Mouse (Mus musculus): ENCODE measurements around the gene Nek6. TPM values are rescaled to one million over a fixed set of nuclear protein-coding genes. Genes with fewer than 3 reads are reported as not detected.
A peak's percentile ranks its signal among the peaks of the same experiment; 100 is the strongest.

Gene Nek6
- total and polyA plus RNA-seq, 3 experiments: 3.7 to 5.4 TPM; not detected in 1

DNA sequence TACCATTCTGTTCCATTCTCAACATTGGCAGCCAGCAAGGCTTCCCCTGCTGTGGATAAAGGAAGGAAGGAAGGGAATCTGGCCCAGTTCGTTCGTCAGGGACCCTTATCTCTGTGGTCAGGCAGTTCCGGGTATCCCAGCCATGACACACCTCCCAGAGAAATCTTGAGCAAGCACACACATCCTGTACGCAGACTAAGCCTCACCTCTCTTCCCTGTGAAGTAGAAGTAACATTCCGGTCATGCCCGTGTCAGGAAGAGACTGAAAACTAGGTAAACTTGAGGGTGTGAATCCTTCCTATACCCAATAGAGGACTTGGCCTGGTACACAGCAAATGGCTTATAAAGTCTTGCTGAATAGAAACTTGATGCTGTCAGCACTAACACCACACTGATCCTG is 21.9 kb downstream of the Nek6 start (continued):
- TF ChIP-seq BHLHE40 (IDR thresholded peaks at IDR 0.05; ENCODE audit: borderline replicate concordance, low read depth, low read length): no peak

GRCm38 (mm10) chr2:38533767-38534166 is 22.3 kb downstream of the Nek6 start:
- DNase-seq (ENCODE audit: low read depth, low spot score): peak; percentile 15
- H3K9me3 ChIP-seq (replicated peaks; ENCODE audit: insufficient read depth, low read length): no peaks in the 10 kb centered on the region
- peaks cover 0 to 60% of the 10 kb centered on the region in 2 experiments; a peak in 3 of 4 replicates for H3K4me1 ChIP-seq (ENCODE audit: control insufficient read depth in 1 of 2, insufficient read depth in 2 of 2, low read length in 2 of 2)
- H3K27me3 ChIP-seq (ENCODE audit: control insufficient read depth in 1 of 2, insufficient read depth in 2 of 2, low read length in 2 of 2): no peaks in the 10 kb centered on the region
- no peaks in the 10 kb centered on the region for H3K79me2 ChIP-seq (ENCODE audit: control insufficient read depth, insufficient read depth, low read length, poor library complexity)
- TF ChIP-seq E2F4 (IDR thresholded peaks at IDR 0.05; ENCODE audit: borderline replicate concordance, low read depth, low read length) (no peak), TBP (IDR thresholded peaks at IDR 0.05; ENCODE audit: low read depth, low read length) (no peak), EP300 (IDR thresholded peaks at IDR 0.05; ENCODE audit: low read depth in 1 of 2, low read length in 2 of 2) (no peak), USF2 (IDR thresholded peaks at IDR 0.05; ENCODE audit: borderline replicate concordance in 1 of 2, insufficient read depth in 1 of 2, low read depth in 1 of 2, low read length in 2 of 2) (no peak), ZNF384 (IDR thresholded peaks at IDR 0.05; ENCODE audit: low read depth, low read length) (no peak), HCFC1 (IDR thresholded peaks at IDR 0.05; ENCODE audit: low read depth, low read length) (no peak), NELFE (IDR thresholded peaks at IDR 0.05; ENCODE audit: low read depth, low read length) (no peak), TAL1 (IDR thresholded peaks at IDR 0.05; ENCODE audit: low read length) (no peak), MXI1 (IDR thresholded peaks at IDR 0.05; ENCODE audit: low read depth, low read length) (no peak), CTCF (IDR thresholded peaks at IDR 0.05 in 2 of 3, conservative IDR thresholded peaks at IDR 0.05 in 1 of 3; ENCODE audit: control insufficient read depth in 1 of 3, insufficient read depth in 1 of 3, low read depth in 2 of 3, low read length in 3 of 3, poor library complexity in 1 of 3, severe bottlenecking in 1 of 3) (no peak), TCF12 (IDR thresholded peaks at IDR 0.05; ENCODE audit: low read depth, low read length) (no peak), POLR2A (IDR thresholded peaks at IDR 0.05; ENCODE audit: control insufficient read depth in 1 of 2, insufficient read depth in 1 of 2, low read depth in 1 of 2, low read length in 2 of 2, poor library complexity in 1 of 2) (no peak), POLR2AphosphoS2 (IDR thresholded peaks at IDR 0.05; ENCODE audit: low read length) (no peak), ELF1 (IDR thresholded peaks at IDR 0.05; ENCODE audit: low read depth, low read length) (no peak), ZKSCAN1 (IDR thresholded peaks at IDR 0.05; ENCODE audit: low read depth, low read length) (no peak), UBTF (IDR thresholded peaks at IDR 0.05; ENCODE audit: borderline replicate concordance, insufficient read depth, low read depth, low read length) (no peak)
- no peak overlapping the region for H3K4me3 ChIP-seq (ENCODE audit: control insufficient read depth in 1 of 2, insufficient read depth in 1 of 2, low read depth in 2 of 2, low read length in 2 of 2)
- H3K9ac ChIP-seq (ENCODE audit: control insufficient read depth, low read depth, low read length, poor library complexity, severe bottlenecking): peak overlapping the region; percentile 4; the same call in 1 of the 2 replicates
- peaks cover 0 to 41% of the 10 kb centered on the region in 2 experiments; a peak in 2 of 4 replicates for H3K36me3 ChIP-seq (ENCODE audit: control insufficient read depth in 1 of 2, insufficient read depth in 2 of 2, low read length in 2 of 2)
- peak overlapping the region; percentile 20; the same call in 1 of the 2 replicates for H3K27ac ChIP-seq (ENCODE audit: control insufficient read depth, low read depth, low read length)

DNA sequence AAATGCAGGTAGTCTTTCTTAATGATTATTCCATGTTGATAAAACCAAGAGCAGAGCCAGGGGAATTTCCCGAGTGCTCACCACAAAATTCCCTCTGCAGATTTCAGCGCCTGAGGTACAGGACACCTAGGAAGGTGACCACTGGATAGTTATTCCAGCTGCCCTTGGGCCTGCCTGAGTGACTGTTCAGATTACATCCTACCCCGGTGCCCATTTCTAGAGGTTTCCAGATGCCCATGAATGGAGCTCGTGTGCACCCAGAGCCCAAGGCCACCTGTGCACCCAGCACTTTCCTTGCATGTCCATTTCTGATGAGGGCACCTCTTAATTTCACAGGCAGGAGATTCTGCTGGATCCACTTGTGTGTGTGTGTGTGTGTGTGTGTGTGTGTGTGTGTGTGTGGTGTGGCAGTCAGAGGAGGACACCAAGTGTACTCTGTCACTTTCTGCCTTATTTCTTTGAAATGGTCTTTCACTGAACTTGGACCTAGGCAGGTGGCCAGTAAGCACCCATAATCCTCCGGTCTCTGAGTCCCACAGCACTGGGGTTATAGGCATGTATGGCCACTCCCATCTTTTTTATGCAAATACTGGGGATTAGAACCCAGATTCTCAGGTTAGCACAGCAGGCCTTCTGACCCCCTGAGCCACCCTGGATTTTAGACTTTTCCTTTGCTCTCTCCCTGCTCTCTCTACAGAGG is 22.9 kb downstream of the Nek6 start:
- Histone ChIP-seq H3K4me3 (ENCODE audit: control insufficient read depth in 1 of 2, insufficient read depth in 1 of 2, low read depth in 2 of 2, low read length in 2 of 2) (no peak overlapping the region), H3K27ac (ENCODE audit: control insufficient read depth, low read depth, low read length) (no peak overlapping the region), H3K9ac (ENCODE audit: control insufficient read depth, low read depth, low read length, poor library complexity, severe bottlenecking) (no peak overlapping the region), H3K36me3 (ENCODE audit: control insufficient read depth in 1 of 2, insufficient read depth in 2 of 2, low read length in 2 of 2) (peaks cover 0 to 41% of the 10 kb centered on the region in 2 experiments; a peak in 2 of 4 replicates), H3K27me3 (ENCODE audit: control insufficient read depth in 1 of 2, insufficient read depth in 2 of 2, low read length in 2 of 2) (no peaks in the 10 kb centered on the region), H3K79me2 (ENCODE audit: control insufficient read depth, insufficient read depth, low read length, poor library complexity) (no peaks in the 10 kb centered on the region), H3K4me1 (ENCODE audit: control insufficient read depth in 1 of 2, insufficient read depth in 2 of 2, low read length in 2 of 2) (peaks cover 0 to 60% of the 10 kb centered on the region in 2 experiments; a peak in 3 of 4 replicates), H3K9me3 (replicated peaks; ENCODE audit: insufficient read depth, low read length) (no peaks in the 10 kb centered on the region)
- TF ChIP-seq HCFC1 (IDR thresholded peaks at IDR 0.05; ENCODE audit: low read depth, low read length): no peak
- TF ChIP-seq CTCF (IDR thresholded peaks at IDR 0.05 in 2 of 3, conservative IDR thresholded peaks at IDR 0.05 in 1 of 3; ENCODE audit: control insufficient read depth in 1 of 3, insufficient read depth in 1 of 3, low read depth in 2 of 3, low read length in 3 of 3, poor library complexity in 1 of 3, severe bottlenecking in 1 of 3): no peak
- no peak for DNase-seq (ENCODE audit: low read depth, low spot score)

Measured in MEL (cell line).